Mouse (Mus musculus) cerebellum, adult 18-20 months (tissue): Measurements from ENCODE around the gene Gm21834.

ENCODE experiments used
- DNase-seq, 2 experiments: peaks; one replicate each; pipeline ENCODE4 v3.0.0; 2021

Gm21834 gene

GRCm38 (mm10) chr17:57742119-57742518, at the start of gene Gm21834:
TSS of gene Gm21834 (minus strand) at chr17:57742219.
- no peak for DNase-seq

DNA sequence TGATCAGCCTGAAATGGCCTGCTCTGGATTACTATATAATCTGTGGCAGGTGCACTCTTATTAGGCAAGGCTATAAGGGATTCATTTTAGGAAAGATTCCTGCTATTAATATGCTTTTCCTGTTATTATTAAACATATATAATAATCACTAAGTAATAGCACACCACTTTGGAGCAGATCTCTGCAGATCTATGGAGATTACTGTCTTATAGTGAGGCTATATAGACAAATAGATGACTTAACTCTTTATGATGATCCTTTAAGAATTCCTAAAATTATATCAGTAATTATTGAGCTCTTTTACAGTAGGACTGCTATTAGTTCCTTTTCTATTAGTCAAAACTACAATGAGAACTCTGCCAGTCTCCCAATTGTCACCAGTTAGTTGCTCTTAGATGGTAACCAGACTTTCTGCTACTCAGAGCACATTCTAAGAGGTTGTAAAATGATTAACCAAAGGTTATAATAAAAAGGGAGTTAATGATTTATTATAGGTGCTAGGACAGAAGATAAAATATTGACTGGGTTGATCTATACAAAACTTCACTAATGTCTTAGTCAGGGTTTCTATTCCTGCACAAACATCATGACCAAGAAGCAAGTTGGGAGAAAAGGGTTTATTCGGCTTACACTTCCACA, 46.3 kb upstream of the Gm21834 start:
- DNase-seq = no peak

DNA sequence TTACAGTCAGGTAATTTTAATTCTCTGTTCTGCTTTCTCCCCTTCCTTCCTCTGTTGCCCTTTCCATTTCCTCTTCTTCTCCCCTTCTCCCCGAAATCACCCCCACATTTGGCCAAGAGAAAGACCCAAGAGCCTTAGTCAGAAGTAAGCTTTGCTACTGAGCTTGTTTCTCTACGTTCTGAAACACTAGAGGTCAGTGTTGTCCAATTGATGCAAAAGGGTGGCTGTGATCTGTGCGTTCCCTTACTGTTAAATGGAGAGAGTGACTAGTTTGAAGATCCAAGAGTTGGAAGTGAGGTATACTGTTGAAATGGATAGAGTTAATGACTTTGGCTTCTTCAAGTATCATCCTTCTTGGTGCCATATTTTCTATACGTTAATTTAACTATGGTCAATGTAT, 28.9 kb upstream of the Gm21834 start:
- peak; percentile 1 to 3 for DNase-seq

GRCm38 (mm10) chr17:57768622-57769610, 26.9 kb upstream of the Gm21834 start, which contains the start of gene Cntnap5c:
TSS of gene Cntnap5c (plus strand) at chr17:57769570.
- DNase-seq = peak; percentile 7 to 11

GRCm38 (mm10) chr17:57767306-57767705, 25.3 kb upstream of the Gm21834 start:
- no peak for DNase-seq

DNA sequence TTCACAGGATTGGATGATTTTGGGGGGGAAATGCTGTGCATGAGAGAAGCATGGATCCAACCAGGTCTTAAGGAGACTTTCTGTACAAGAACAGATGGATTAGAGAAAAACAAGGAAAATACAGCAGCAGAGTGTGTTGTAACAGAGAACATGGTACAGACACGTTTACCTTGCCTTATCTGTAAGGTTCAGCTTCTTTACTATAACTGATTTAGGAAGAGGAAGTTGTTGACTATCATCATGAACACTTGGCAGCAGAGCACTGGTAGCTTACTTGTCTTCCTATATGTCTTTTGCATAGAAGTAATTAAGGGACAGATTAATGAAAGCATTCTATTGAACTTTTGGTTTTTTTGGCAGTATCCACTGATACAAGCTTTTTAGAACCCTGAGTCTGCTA, 16.0 kb upstream of the Gm21834 start:
- no peak for DNase-seq

DNA sequence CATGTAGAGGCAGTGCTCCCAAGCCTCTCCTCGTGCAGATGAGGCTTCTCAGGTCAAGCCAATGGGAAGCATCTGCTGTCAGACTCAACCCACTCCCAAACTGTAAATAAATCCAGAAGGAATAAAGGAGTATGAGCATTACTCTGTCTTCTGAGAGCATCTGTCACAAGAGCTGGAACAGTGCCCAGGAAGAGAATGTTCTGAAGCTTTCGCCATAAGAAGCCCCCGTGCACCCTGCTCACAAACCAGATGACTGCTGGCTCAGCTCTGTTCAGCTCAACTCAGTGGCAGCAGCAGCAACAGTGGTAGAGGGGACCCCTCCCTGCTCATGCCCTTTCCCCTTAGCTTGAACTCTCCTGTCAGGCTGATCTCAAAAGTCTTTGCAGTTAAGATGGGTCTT, 47.2 kb downstream of the Gm21834 start:
- DNase-seq = no peak
